Comparison of ENCODE assay signal across 19 mouse cellular contexts in the genomic region with DNA sequence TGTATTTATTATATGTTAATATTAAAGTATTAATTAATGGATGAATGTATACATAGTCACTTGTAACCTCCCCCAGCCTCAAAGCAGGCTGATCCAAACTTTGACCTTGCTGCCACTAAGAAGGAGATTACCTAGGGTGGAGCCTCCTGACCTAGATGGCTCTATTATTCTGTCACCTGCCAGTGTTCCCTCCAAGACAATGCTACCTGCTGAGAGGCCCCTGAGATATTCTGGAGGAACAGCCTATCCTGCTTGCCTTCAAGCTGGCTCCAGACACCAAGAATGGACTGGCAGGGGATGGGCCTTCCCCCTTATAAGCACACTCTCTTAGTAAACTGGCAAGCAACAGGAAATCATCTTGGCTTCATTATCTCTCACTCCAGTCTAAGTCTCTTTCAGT.
"Had no signal": no experiment of that assay in that cellular context is flagged by ENCODE, and none has a peak within 500 bp of the region (broad histone marks: within the 10 kb centered on the region; RNA-seq: fewer than 3 reads in every experiment).

No protein-coding gene starts in this region.

- H3K27ac ChIP-seq: limb, embryonic 13.5 days; liver, embryonic 12.5 days; liver, embryonic 15.5 days; lung, embryonic 15.5 days; stomach, postnatal 0 days had no signal

- H3K4me2 ChIP-seq: limb, embryonic 13.5 days; liver, embryonic 12.5 days; liver, embryonic 15.5 days; lung, embryonic 15.5 days; midbrain, embryonic 11.5 days had no signal

- H3K36me3 ChIP-seq: limb, embryonic 13.5 days; liver, embryonic 12.5 days; liver, embryonic 15.5 days; lung, embryonic 15.5 days had no signal

- ATAC-seq: liver, embryonic 12.5 days had no signal

- H3K4me1 ChIP-seq: limb, embryonic 13.5 days; liver, embryonic 12.5 days; liver, embryonic 15.5 days; lung, embryonic 15.5 days; megakaryocyte, embryonic 14.5 days had no signal

- H3K9ac ChIP-seq: limb, embryonic 13.5 days; liver, embryonic 12.5 days; liver, embryonic 15.5 days; lung, embryonic 15.5 days had no signal

- H3K27me3 ChIP-seq: limb, embryonic 13.5 days; liver, embryonic 12.5 days; liver, embryonic 15.5 days; lung, embryonic 15.5 days; megakaryocyte, embryonic 14.5 days had no signal

- H3K9me3 ChIP-seq: limb, embryonic 13.5 days; liver, embryonic 12.5 days; liver, embryonic 15.5 days; lung, embryonic 15.5 days; megakaryocyte, embryonic 14.5 days had no signal

- H3K4me3 ChIP-seq: limb, embryonic 13.5 days; liver, embryonic 12.5 days; liver, embryonic 15.5 days; lung, embryonic 15.5 days; megakaryocyte, embryonic 14.5 days had no signal

- DNase-seq: kidney, adult 9 months; kidney, postnatal 14 days; kidney, postnatal 4 days; left cerebral cortex, postnatal 4 days; liver; lung, adult 18-20 months; lung, postnatal 10 days; lung, postnatal 36 days; midbrain, embryonic 14.5 days; right cerebral cortex, postnatal 14 days; right cerebral cortex, postnatal 4 days; thymus, postnatal 36 days had no signal
